Mouse (Mus musculus): Measurements from ENCODE around the gene Nmb. TPM values are rescaled to one million over a fixed set of nuclear protein-coding genes. Genes with fewer than 3 reads are reported as not detected.

Nmb gene
- polyA plus RNA-seq, 1 experiment, result 24.5 TPM

DNA sequence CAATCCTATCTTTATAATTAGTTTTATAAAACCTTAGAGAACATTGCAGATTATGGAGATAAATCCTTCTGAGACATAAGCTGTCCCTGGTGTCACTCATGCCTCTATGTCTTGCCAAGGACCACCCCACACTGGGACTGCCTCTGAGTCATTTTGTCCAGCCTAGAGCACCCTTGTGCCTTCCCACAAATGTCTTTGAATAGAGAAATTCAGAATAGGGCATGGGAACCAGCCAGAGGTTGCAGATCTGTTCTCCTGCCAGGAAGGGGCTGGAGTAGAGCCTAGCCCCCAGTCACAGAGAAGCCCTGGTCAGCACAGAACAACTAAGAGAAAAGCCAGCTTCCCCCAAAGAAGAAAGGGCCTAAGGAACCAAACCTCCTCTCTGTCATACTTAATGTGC, 49.6 kb downstream of the Nmb start:
- Histone ChIP-seq H3K27me3 (ENCODE audit: control insufficient read depth, insufficient read depth, low read length) (no peaks in the 10 kb centered on the region), H3K27ac (ENCODE audit: control insufficient read depth, insufficient read depth, low read length) (no peak overlapping the region), H3K36me3 (ENCODE audit: control insufficient read depth, insufficient read depth, low read length) (no peaks in the 10 kb centered on the region), H3K4me3 (ENCODE audit: control insufficient read depth, insufficient read depth, low read length) (no peak overlapping the region), H3K4me1 (replicated peaks; ENCODE audit: control insufficient read depth, insufficient read depth, low read length) (peaks cover 6% of the 10 kb centered on the region; the same call in 1 of the 2 replicates)
- TF ChIP-seq POLR2A (IDR thresholded peaks at IDR 0.05; ENCODE audit: control insufficient read depth, extremely low read depth, insufficient read depth, low read length, poor library complexity) (no peak), CTCF (IDR thresholded peaks at IDR 0.05; ENCODE audit: borderline replicate concordance, control insufficient read depth, extremely low read depth, insufficient read depth, low read length, poor library complexity) (no peak)
- no peak for DNase-seq

DNA sequence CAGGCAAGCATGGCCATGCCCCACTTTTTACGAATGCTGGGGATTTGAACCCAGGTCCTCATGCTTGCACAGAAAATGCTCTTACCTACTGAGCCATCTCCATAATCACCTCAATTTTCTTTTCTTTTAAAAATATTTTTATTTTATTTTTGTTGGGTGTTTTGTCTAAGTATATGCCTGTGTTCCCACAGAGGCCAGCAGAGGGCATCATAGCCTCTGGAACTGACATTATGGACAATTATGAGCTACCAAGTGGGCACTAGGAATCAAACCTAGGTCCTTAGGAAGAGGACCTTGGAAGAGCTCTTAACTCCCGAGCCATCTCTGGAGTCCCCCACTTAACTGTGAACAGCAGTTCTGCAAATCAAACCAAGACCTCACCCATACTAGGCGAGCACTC, 51.7 kb downstream of the Nmb start:
- H3K4me3 ChIP-seq (ENCODE audit: control insufficient read depth, insufficient read depth, low read length), result no peak overlapping the region
- no peak for TF ChIP-seq CTCF (IDR thresholded peaks at IDR 0.05; ENCODE audit: borderline replicate concordance, control insufficient read depth, extremely low read depth, insufficient read depth, low read length, poor library complexity)
- no peak for DNase-seq
- 94% methylated on average over 3 of the region's 3 CpGs for WGBS
- H3K27ac ChIP-seq (ENCODE audit: control insufficient read depth, insufficient read depth, low read length), result no peak overlapping the region
- H3K27me3 ChIP-seq (ENCODE audit: control insufficient read depth, insufficient read depth, low read length), result no peaks in the 10 kb centered on the region
- peaks cover 2% of the 10 kb centered on the region; the same call in 1 of the 2 replicates for H3K4me1 ChIP-seq (replicated peaks; ENCODE audit: control insufficient read depth, insufficient read depth, low read length)
- no peaks in the 10 kb centered on the region for H3K36me3 ChIP-seq (ENCODE audit: control insufficient read depth, insufficient read depth, low read length)

Other genes with a start within 250 kb of the Nmb start
- gene Crtc3, start 216.2 kb downstream of the Nmb start, polyA plus RNA-seq (2012; rRNA removed), result 40.3 and 43.6 TPM in 2 replicates
- gene Iqgap1, start 79.1 kb downstream of the Nmb start, polyA plus RNA-seq (2012; rRNA removed), result 112 and 119 TPM in 2 replicates
- 25.5 and 26.2 TPM in 2 replicates for gene Zscan2, start 44.2 kb downstream of the Nmb start, polyA plus RNA-seq (2012; rRNA removed)
- 27.2 and 31.3 TPM in 2 replicates for gene Wdr73, start 3.8 kb downstream of the Nmb start, polyA plus RNA-seq (2012; rRNA removed)
- 92.1 and 107 TPM in 2 replicates for gene Sec11a, start 42.7 kb upstream of the Nmb start, polyA plus RNA-seq (2012; rRNA removed)
- 45.0 and 46.2 TPM in 2 replicates for gene Zfp592, start 88.6 kb upstream of the Nmb start, polyA plus RNA-seq (2012; rRNA removed)
- gene Alpk3, start 152.5 kb upstream of the Nmb start, polyA plus RNA-seq (2012; rRNA removed), result 0.51 and 1.4 TPM in 2 replicates
- gene Slc28a1, start 209.7 kb upstream of the Nmb start, polyA plus RNA-seq (2012; rRNA removed), result 0.15 and 0.24 TPM in 2 replicates

Measured in thymus, adult 2 months (tissue).